Mouse (Mus musculus) cerebellum, postnatal 25 days (tissue): ENCODE results near the gene Sun2.

Source experiments
- DNase-seq, 2 experiments: peaks; one replicate each; pipeline ENCODE4 v3.0.0; 2021; ENCODE audit warnings: mixed read lengths in 2 of 2

Sun2 gene

DNA sequence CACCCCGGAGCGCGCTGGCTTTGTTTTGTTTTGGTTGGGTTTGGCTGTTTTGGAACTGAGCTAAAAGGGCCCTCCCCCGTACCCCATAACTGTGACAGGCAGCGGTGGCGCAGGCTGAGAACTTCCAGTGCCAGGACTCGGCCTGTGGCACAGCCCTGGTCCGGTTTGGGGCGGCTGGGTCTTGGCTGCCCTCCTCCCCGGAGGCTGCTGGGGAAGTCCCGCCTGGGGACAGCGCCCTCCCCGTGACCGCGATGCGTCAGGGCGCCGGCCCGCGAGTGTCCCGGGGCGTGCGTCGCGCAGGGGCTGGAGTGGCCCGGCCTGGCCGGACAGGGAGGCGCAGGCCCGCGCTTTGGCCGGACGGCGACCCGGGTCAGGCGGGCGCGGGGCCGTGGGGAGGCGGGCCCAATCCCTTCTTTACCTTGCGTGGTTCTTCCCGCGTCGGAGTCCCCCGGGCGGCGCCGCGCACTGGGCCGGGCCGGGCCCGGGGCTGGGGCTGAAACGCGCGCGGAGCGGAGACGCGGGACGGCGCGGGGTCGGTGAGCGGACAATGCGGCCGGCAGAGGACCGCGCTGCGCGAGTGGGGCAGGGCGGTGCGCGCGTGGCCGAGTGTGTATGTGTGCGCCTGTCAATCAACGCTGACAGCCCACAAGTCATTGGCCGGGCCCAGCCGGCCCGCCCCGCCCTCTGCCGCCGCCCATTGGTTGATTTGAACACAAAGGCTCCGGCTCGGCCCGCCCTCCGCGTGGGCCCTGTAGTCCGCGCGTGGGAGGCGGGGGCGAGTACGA lies at the start of gene Sun2:
Sun2 (minus strand) TSS at position 616 of the 785 bp plus-strand sequence.
- DNase-seq, result peak; percentile 96 to 98

DNA sequence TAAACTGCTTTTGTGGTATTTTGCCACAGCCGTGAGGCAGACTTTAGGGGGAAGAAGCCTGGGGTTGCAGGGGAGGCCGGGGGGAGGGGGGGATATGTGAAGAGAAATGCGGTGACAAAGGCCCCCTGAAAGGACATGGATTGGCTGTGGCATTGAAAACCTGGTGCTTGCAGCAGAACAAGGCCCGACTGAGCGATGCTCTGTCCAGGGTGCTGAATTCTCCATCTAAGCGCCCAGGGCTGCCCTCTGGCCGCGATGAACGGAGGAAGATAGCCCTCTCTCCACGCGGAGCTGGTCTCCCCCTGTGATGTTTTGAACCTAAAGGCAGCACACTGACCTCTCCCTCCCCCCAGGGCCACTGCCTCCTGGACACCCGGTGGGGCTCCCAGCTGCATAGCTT lies 49.2 kb upstream of the Sun2 start:
- DNase-seq, result peak in 1 of 2 experiments; percentile 36

- peak; percentile 83 to 87 for DNase-seq
Measured at GRCm38 (mm10) chr15:79790905-79791304, 48.6 kb upstream of the Sun2 start.

DNA sequence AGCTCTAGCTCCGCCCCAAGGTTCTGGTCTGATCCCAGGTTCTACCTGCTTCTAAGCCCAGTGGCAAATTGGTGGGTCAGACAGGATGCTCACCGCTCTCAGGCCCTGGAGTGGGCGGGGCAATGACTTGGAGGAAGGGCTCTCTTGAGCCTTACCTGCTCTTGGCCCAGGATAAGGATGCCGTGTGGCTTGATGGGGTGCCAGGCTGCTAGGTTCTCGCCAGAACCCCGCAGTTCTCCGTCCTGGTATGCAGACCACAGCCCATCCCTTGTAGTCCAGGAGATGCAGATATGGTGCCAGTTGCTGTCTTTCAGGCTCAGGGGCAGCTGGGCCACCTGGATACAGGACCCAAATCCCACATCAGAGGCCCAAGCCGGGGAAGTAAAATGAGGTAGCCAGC lies 47.8 kb upstream of the Sun2 start:
- peak; percentile 68 to 77 for DNase-seq

- peak in 1 of 2 experiments; percentile 28 for DNase-seq
Measured at GRCm38 (mm10) chr15:79787815-79788214, 45.5 kb upstream of the Sun2 start.

DNA sequence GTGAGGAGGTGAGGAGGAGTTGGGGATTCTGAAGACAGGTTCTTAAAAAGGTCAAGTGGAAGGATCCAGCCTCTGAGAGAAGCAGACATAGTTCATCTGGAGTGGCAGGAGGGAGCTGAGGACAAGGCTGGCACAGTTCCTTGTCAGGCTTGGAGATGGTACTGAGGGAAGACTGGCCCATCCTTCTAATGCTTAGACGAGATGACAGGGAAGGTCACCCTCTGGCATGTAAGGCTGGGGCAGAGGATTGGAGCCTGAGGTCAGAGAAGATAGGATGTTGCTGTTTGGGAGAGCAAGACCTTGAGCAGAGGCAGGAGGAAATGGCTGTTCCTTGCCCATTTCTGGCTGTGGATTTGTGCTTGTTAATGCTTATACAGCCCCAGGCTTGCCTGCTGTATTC lies 42.7 kb upstream of the Sun2 start:
- peak; percentile 51 to 54 for DNase-seq

GRCm38 (mm10) chr15:79777749-79778148 lies 35.4 kb upstream of the Sun2 start, which contains the start of gene Dnal4:
Dnal4 (minus strand) TSS chr15:79777849.
- DNase-seq, result no peak

GRCm38 (mm10) chr15:79775662-79776061 lies 33.3 kb upstream of the Sun2 start:
- DNase-seq, result no peak

DNA sequence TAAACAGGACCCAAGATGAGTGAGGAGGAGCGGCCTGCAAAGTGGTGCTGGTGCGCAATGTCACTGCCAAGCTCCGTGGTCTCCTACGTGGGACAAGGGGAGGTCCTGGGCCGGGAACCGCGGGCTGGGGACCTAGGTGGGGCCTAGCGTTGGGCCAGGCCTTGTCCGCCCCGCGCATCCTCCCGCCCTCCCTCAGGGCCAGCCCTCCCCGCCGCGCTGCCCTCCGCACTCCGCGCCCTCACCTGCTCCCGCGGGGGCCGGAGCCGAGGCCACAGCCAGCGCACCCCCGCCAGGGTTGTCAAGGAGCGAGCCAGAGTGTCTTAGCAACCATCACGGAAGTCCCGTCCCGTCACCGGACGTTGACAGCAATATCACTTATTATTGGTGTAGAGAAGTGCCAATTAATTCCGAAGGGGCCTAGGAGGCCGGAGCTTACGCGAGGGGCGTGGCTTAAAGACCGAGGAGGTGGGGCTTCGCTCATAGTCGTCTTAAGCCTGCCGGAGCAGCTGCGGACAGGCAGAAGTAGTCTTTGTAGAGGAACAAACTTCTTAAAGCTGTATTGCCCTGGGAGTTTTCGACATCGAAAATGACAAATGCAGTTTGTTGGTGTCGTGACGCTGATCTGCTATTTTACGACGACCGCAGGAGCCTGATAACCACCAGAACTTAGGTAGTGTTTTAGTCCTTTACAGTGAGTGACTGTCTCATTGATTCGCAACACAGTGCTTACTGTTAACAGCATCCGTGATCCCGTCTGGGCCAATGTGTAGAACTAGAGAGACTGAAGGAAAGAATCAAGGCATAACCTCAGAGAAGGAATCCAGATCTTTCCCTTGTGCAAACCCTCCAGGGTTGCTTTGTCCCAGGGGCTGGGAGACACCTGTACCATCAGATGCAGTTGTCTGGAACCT lies 32.0 kb upstream of the Sun2 start:
- peak; percentile 93 to 97 for DNase-seq

DNA sequence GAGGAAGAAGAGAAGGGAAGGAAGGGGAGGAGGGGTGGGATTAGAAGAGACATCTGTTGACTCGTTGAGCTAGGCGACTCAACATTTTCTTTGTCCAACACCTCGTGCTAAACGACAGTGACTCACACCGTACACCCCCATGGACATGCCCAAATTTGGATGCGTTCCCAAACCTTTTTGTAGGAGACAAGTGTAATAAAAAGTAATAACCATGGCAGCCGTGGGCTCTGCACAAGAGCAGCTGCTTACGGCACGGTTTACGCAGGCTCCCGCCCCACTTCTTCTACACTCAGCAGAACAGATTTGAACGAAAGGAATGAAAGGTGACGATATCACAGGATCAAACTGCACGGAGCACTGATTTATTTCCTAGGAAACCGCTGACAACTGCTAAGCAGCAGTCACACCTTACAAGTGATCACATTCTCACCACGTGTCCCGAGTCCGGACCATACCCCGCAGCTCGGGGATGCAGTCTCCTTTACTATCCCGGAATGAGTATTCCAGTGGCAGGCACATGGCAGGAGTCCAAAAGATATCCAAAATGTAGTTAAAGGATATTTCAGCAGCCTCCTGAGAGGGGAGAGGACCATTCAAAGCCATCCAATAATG lies 28.4 kb upstream of the Sun2 start:
- no peak for DNase-seq

GRCm38 (mm10) chr15:79768302-79768701 lies 26.0 kb upstream of the Sun2 start:
- no peak for DNase-seq

DNA sequence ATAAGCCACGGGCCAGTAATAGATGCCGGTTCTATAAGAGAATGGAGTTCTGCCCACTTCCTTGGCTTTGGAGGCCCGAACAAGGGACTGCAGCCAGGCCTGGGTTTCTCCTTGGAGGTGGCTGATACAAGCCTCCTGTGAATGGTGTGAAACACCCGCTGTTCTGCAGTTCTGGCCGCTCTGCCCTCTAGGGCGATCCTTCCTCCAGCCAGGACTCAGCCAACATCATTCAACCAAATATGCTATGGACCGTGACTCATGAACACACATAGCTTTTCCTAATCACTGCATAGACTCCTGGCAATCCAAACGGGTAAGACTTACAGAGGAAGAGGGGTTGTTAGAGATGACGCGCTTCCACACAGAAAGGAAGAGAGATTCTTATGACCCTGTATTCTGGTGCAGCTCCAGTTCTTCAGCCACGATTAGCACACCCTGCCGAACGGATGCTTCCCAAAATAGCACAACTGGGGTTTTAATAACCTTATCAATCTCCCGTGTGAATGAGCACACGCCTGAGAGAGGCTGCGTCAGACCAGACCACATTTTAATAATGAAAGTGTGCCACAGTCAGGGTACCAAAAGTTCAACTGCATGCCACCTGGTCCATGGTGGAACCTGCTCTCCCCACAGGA lies 25.1 kb upstream of the Sun2 start:
- DNase-seq, result peak; percentile 66

DNA sequence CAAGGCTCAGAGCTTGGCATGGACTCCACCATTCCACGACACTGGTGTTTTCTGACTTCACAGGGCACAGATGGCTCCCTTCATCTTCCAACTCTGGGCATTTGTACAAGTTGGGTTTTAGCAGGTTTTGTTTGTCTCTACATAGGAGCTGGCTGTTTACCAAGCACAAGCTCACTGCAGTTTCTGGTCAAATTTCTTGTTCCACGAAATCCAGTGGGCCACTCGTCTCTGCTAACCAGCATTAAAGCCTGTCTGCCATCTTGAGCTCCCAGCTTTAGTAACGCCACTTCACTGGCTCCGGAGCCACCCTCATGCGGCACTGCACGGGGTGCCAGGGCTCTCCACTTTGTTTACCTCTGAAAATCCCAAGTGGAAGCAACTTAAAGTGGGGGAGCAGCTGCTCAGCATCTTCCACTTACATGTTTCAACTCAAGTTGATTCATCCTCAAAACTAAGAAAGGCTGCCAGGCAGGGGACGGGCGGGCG lies 24.3 kb upstream of the Sun2 start:
- peak; percentile 58 to 64 for DNase-seq

DNA sequence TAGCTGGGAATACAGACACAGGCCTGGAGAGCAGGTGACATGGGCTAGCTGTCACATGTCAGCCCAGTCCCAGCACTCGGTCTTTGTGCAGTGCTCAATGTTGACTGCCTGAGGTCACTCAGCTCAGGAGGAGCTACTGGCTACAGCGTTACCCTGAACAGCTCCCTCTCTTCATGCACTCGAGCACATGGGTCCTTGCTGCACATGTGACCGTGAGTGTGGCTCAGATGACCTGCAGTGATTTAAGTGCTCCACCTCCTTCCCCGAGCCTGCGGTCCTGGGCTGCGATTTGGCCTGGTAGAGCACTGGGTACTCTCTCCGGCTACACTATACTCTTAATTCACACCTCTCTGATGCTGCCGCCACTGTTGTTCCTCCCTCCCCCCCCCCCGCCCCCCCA lies 23.8 kb upstream of the Sun2 start:
- peak in 1 of 2 experiments; percentile 60 for DNase-seq

GRCm38 (mm10) chr15:79765361-79765760 lies 23.0 kb upstream of the Sun2 start:
- peak; percentile 78 to 82 for DNase-seq

DNA sequence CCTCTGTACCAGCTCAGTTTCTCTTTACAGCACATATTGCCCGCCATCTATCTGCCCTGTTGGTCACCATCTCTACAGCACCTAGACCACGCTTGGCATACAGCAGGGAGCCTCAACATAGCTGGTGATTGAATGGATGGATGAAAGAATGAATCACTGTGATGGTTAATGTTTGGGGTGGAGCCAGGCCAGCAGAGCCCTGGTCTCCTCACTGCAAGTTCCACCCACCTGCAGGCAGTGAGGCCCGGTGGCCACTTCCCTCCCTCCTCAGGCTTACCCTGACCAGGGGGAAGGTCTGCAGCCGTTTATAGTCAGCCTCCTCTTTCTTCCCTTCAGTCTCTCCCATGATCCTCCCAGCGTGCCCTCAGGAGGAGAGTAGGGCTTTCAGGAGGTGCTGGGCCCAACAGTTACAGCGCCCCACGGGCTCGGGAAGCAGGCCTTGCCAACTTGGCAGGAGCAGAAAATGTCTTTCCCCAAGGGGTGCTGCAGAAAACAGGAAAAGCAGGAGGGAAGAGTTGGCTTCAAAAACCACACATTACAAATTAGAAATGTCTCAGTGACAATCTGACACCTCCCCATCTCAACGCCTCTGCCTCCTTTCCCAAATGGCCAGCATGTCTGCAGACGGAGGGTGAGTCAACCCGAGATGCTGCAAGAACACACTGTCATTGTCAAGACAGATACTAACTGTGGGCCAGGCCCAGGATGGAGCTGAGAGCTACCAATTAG lies 22.4 kb upstream of the Sun2 start:
- peak; percentile 77 to 80 for DNase-seq

DNA sequence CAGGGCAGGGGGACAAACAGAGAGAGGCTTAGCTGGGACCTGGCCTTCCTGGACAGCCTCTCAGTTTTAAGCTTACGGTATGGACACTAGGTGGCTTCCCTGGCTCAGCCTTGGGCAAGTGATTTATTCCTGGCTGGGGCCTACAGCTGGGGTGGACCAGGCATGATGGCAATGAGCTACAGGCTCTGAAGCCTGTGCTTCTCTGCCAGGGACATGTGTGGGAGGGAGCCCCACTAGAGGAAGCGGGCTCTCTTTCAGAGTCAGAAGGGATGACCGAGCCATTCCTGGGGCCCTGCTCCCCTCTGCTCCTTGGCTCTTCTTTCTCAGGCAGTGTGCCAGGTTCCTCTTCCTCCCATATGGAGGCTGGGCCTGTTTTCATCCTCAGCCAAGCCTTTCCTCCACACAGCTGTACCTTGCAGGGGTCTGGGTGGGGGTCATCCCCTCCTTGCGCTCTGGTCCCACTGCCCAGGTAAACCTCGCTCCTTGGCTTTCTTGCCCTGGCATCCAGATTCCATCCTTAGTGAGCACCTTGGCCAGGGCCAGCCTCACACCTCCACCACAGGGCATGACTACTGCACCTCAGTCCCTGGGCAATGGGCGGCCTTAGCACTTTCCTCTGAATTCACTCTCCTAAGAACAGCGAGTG lies 21.4 kb upstream of the Sun2 start:
- peak; percentile 84 to 85 for DNase-seq

- no peak for DNase-seq
Measured at GRCm38 (mm10) chr15:79763001-79763400, 20.7 kb upstream of the Sun2 start.

DNA sequence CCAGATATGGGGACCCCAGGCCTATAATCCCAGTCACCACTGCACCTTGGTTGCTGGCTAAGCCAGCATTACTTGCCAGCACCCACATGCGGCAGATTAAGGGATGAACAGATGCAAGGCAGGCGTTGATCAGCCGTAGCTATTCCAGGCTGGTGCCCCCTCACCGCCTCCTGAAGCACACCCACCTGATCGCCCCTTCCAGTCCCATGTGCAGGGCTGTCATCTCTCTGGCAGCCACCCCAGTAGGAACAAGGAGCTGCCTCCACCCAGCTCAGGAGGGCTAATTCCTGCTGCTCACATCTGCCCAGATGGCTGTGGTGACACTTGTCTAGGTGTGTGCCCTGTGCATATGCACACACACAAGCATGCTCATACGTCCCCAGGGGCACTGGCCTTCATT lies 18.6 kb upstream of the Sun2 start:
- no peak for DNase-seq

- no peak for DNase-seq
Measured at GRCm38 (mm10) chr15:79757118-79757517, 14.8 kb upstream of the Sun2 start.

- DNase-seq, result no peak
Measured at GRCm38 (mm10) chr15:79755977-79756625, 13.8 kb upstream of the Sun2 start.
